In the genomic region with DNA sequence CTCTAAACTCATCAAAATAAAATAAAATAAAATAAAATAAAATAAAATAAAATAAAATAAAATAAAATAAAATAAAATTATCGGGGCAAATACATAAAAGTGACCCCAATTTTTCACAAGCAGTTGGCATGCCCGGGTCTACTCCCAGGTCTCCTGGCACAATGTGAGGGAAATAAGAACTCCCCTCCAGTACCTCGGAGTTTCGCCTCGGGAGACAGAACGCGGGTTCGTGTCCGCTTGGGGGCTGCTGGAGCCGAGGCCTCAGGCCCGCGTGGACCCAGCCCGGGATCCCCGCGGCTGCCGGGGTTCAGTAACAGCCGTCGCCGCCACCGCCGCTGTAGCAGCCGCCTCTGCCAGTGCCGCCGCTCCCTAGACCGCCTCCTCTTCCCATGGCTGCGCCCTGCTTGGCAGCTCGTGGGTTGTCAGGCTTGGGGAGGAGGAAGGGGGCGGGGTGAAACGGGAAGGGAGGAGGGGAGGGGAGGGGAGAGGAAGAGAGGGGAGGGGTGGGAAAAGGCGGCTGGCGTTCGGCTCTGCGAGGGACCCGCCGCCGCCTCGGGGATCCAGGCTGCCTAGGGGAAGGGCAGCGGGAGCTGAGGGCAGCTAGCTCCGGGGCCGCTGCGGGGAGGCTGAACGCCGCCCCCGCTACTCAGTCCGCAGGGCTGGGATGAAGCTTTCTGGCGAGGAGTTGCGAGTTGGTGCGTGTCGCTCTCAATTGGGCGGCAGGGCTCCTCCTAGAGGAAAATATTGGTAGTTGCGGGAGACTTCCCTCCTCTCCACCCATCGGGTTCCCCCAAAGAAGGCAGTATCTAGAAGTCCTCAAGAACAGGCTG, we compare ENCODE assay signal across 8 mouse cellular contexts. TPM values are rescaled to one million over a fixed set of nuclear protein-coding genes. Genes with fewer than 3 reads are reported as not detected.
DNase-seq lines count a peak whose midpoint lies in the region; ATAC-seq and TF ChIP-seq lines count a peak whose summit lies in the region.

A gene (minus strand): TSS at position 686 of the 830 bp plus-strand sequence.

- WGBS in forebrain, embryonic 16.5 days = 0% methylated on average over 48 of the region's 52 CpGs
- WGBS in thymus, adult 2 months = under 1% methylated on average over 50 of the region's 52 CpGs

- DNase-seq in ES-CJ7 (ENCODE audit: low read depth, low spot score) = peak; percentile 85
- DNase-seq in heart, postnatal 25 days (ENCODE audit: low spot score) = peak; percentile 79
- peak; percentile 78 to 95 for DNase-seq in layer of hippocampus, adult 18-20 months (ENCODE audit: low spot score in 2 of 2)
- DNase-seq in lung, adult 18-20 months = peak; percentile 89 to 92
- peak; percentile 56 for DNase-seq in thymus, adult 2 months

- TF ChIP-seq POLR2A in thymus, adult 2 months (IDR thresholded peaks at IDR 0.05; ENCODE audit: control insufficient read depth, extremely low read depth, insufficient read depth, low read length, poor library complexity) = no peak

- H3K27ac ChIP-seq in forebrain, embryonic 16.5 days (ENCODE audit: low read length) = peak within 1 kb of the TSS; percentile 89
- no peak within 1 kb of the TSS for H3K27ac ChIP-seq in thymus, adult 2 months (ENCODE audit: control insufficient read depth, insufficient read depth, low read length)

- H3K4me1 ChIP-seq in forebrain, embryonic 16.5 days (replicated peaks; ENCODE audit: control insufficient read depth, insufficient read depth, low read length) = peaks cover 12% of the 10 kb centered on the region
- H3K4me1 ChIP-seq in thymus, adult 2 months (replicated peaks; ENCODE audit: control insufficient read depth, insufficient read depth, low read length) = no peaks in the 10 kb centered on the region

- peak; percentile 91 for ATAC-seq in cerebellum, adult (ENCODE audit: insufficient number of reproducible peaks, low FRiP score, low TSS enrichment)
- peak; percentile 95 for ATAC-seq in forebrain, embryonic 16.5 days
- ATAC-seq in neutrophil, adult 5-6 weeks (ENCODE audit: extremely low read depth, insufficient number of reproducible peaks, low FRiP score, poor library complexity, severe bottlenecking) = 0 out of 2 replicates have a peak, but pooled peaks have one; percentile 30

- intact Hi-C loops in heart, postnatal 25 days (cut with DNase I) = loop anchor here (1.0 to 10.0 kb wide), 4 partner anchors 76 to 378 kb away; no protein-coding TSS in a partner anchor

- TF ChIP-seq CTCF in thymus, adult 2 months (IDR thresholded peaks at IDR 0.05; ENCODE audit: borderline replicate concordance, control insufficient read depth, extremely low read depth, insufficient read depth, low read length, poor library complexity) = peak; percentile 48; the same call in 1 of the 2 replicates

- peak within 1 kb of the TSS; percentile 68 for H3K4me3 ChIP-seq in forebrain, embryonic 16.5 days (replicated peaks; ENCODE audit: low read length)
- peak within 1 kb of the TSS; percentile 48 for H3K4me3 ChIP-seq in thymus, adult 2 months (ENCODE audit: control insufficient read depth, insufficient read depth, low read length)

- H3K4me2 ChIP-seq in forebrain, embryonic 16.5 days (ENCODE audit: low read length) = peak within 1 kb of the TSS; percentile 71

- peak within 1 kb of the TSS; percentile 74 for H3K9ac ChIP-seq in forebrain, embryonic 16.5 days (replicated peaks; ENCODE audit: low read depth, low read length)

- H3K27me3 ChIP-seq in forebrain, embryonic 16.5 days (replicated peaks; ENCODE audit: control insufficient read depth, insufficient read depth, low read length) = peaks cover 8% of the 10 kb centered on the region
- no peaks in the 10 kb centered on the region; the same call in 1 of the 2 replicates for H3K27me3 ChIP-seq in thymus, adult 2 months (ENCODE audit: control insufficient read depth, insufficient read depth, low read length)

- no peaks in the 10 kb centered on the region for H3K36me3 ChIP-seq in forebrain, embryonic 16.5 days (ENCODE audit: control insufficient read depth, insufficient read depth)
- no peaks in the 10 kb centered on the region for H3K36me3 ChIP-seq in thymus, adult 2 months (ENCODE audit: control insufficient read depth, insufficient read depth, low read length)

- no peaks in the 10 kb centered on the region for H3K9me3 ChIP-seq in forebrain, embryonic 16.5 days (ENCODE audit: control insufficient read depth, low read length)

RNA-seq across cellular contexts. Expression of the gene that starts here (rescaled TPM):
- 5.9 and 7.2 TPM in 2 replicates for polyA plus RNA-seq in forebrain, embryonic 16.5 days (2015; fragmentation: Nextera tagmentation; extraction: Ambion mirVana)
- 100 to 1,000 TPM; 155 to 168 TPM for total RNA-seq in heart, postnatal 25 days (2021)
- total RNA-seq in layer of hippocampus, adult 18-20 months (2021) = 10 to 100 TPM in 1 of 2 experiments, 1 to 10 TPM in 1; 9.7 to 11.0 TPM
- total RNA-seq in neutrophil, adult 5-6 weeks (2017) = 0.12 TPM in 1 of 2 replicates, not detected in the other
- polyA plus RNA-seq in thymus, adult 2 months (2012; rRNA removed) = 5.1 and 7.3 TPM in 2 replicates

Comparison
In these comparisons a context has a peak if more than half of its experiments do, and no peak if none do; other contexts are left out.
1. RNA of the gene that starts here (total RNA-seq): 155 to 168 TPM in heart, postnatal 25 days; 9.7 to 11.0 TPM in layer of hippocampus, adult 18-20 months and 0.12 TPM in neutrophil, adult 5-6 weeks; every median in the first group is over 10 times any median in the second.
2. Peak in ATAC-seq in neutrophil, adult 5-6 weeks; RNA of the gene not detected or under 1 TPM.
3. ATAC-seq: peak in every context shown above with its lines; median percentile 95 in forebrain, embryonic 16.5 days; 91 in cerebellum, adult; 30 in neutrophil, adult 5-6 weeks.
4. Peak in every context shown above with its lines, with median percentiles within 50 percentile points of each other: DNase-seq.